Mouse (Mus musculus) spleen, adult 2 months (tissue): ENCODE measurements around the gene Ccdc130.

Experiments
- CTCF ChIP-seq: fragments of 200-500 bp; IDR thresholded peaks from 2 replicates; pipeline ENCODE4 v1.5.1; 2011; ENCODE audit warnings: mild to moderate bottlenecking, inconsistent platforms; ENCODE audit not compliant: insufficient read depth, insufficient read length, insufficient replicate concordance; ENCODE audit errors: extremely low read depth
- POLR2A ChIP-seq: fragments of 200-500 bp; IDR thresholded peaks from 2 replicates; pipeline ENCODE4 v1.6.1; 2011; ENCODE audit warnings: low read depth, low read length, inconsistent platforms

GRCm38 (mm10) chr8:84207811-84208210 is 62.4 kb downstream of the Ccdc130 start:
- TF ChIP-seq POLR2A = no peak
- TF ChIP-seq CTCF = no peak
